ENCODE assay signal across 9 mouse cellular contexts in genomic region chr4:100407261-100407874, GRCm38 (mm10).
DNase-seq lines count a peak whose midpoint lies in the region; ATAC-seq and TF ChIP-seq lines count a peak whose summit lies in the region.
"Had no signal": no experiment of that assay in that cellular context is flagged by ENCODE, and none has a peak within 500 bp of the region (broad histone marks: within the 10 kb centered on the region; RNA-seq: fewer than 3 reads in every experiment).

No protein-coding gene starts in this region.

- no peak for TF ChIP-seq POLR2A in CH12.LX (IDR thresholded peaks at IDR 0.05; ENCODE audit: low read depth, low read length)

- no peaks in the 10 kb centered on the region for H3K36me3 ChIP-seq in CH12.LX (replicated peaks in 1 of 2; ENCODE audit: control insufficient read depth in 1 of 2, insufficient read depth in 1 of 2, low read length in 1 of 2)
- H3K36me3 ChIP-seq in kidney, postnatal 0 days (ENCODE audit: insufficient read depth, low read length): no peaks in the 10 kb centered on the region
- no peaks in the 10 kb centered on the region for H3K36me3 ChIP-seq in liver, embryonic 13.5 days

- no peak overlapping the region for H3K4me3 ChIP-seq in CH12.LX (replicated peaks in 1 of 3; ENCODE audit: low read depth in 2 of 3, low read length in 2 of 3, poor library complexity in 1 of 3)
- no peak overlapping the region for H3K4me3 ChIP-seq in kidney, postnatal 0 days (replicated peaks; ENCODE audit: low read depth, low read length)
- no peak overlapping the region for H3K4me3 ChIP-seq in liver, embryonic 13.5 days (replicated peaks)
- H3K4me3 ChIP-seq: limb, embryonic 12.5 days had no signal

- ATAC-seq in granulocyte monocyte progenitor cell, adult 5-6 weeks (replicated peaks; ENCODE audit: poor library complexity, severe bottlenecking): peak; percentile 79
- no peak for ATAC-seq in kidney, postnatal 0 days (replicated peaks; ENCODE audit: low FRiP score, low read depth)
- no peak for ATAC-seq in liver, embryonic 13.5 days (ENCODE audit: low read depth)

- dilution Hi-C loops in CH12.LX (cut with MboI; ENCODE audit: extremely low pct_ligation_motif_present, extremely low pct_unique_long_range_greater_than_20kb, low sequenced_read_pairs): no loop called here

- TF ChIP-seq EP300 in CH12.LX (IDR thresholded peaks at IDR 0.05; ENCODE audit: low read length): no peak

- no peak overlapping the region for H3K27ac ChIP-seq in CH12.LX (ENCODE audit: insufficient read depth, low read depth)
- H3K27ac ChIP-seq in kidney, postnatal 0 days: no peak overlapping the region
- no peak overlapping the region for H3K27ac ChIP-seq in liver, embryonic 13.5 days
- H3K27ac ChIP-seq: limb, embryonic 12.5 days had no signal

- TF ChIP-seq CTCF in CH12.LX (conservative IDR thresholded peaks at IDR 0.05 in 1 of 2, IDR thresholded peaks at IDR 0.05 in 1 of 2; ENCODE audit: low read depth in 2 of 2, low read length in 2 of 2): peak; percentile 22 to 46; a peak in 3 of 4 replicates
- TF ChIP-seq CTCF in kidney, postnatal 0 days (IDR thresholded peaks at IDR 0.05; ENCODE audit: low read depth): peak; percentile 94

- H3K4me1 ChIP-seq in CH12.LX (ENCODE audit: control insufficient read depth in 1 of 2, insufficient read depth in 2 of 2): no peaks in the 10 kb centered on the region
- no peaks in the 10 kb centered on the region for H3K4me1 ChIP-seq in kidney, postnatal 0 days (replicated peaks; ENCODE audit: insufficient read depth, low read length)
- no peaks in the 10 kb centered on the region for H3K4me1 ChIP-seq in liver, embryonic 13.5 days (replicated peaks)

- H3K9me3 ChIP-seq in CH12.LX (replicated peaks; ENCODE audit: low read length): peaks cover 54% of the 10 kb centered on the region
- H3K9me3 ChIP-seq in kidney, postnatal 0 days (replicated peaks; ENCODE audit: low read length): no peaks in the 10 kb centered on the region
- no peaks in the 10 kb centered on the region for H3K9me3 ChIP-seq in liver, embryonic 13.5 days (replicated peaks)
- H3K9me3 ChIP-seq: limb, embryonic 12.5 days had no signal

- WGBS in kidney, postnatal 0 days: 26% methylated on average over 9 of the region's 9 CpGs
- 29% methylated on average over 9 of the region's 9 CpGs for WGBS in liver, embryonic 13.5 days (ENCODE audit: insufficient replicate concordance)

- no peak overlapping the region for H3K4me2 ChIP-seq in CH12.LX (ENCODE audit: insufficient read depth, low read depth, poor library complexity, severe bottlenecking)
- no peak overlapping the region for H3K4me2 ChIP-seq in kidney, postnatal 0 days (ENCODE audit: low read length)
- H3K4me2 ChIP-seq in liver, embryonic 13.5 days: no peak overlapping the region
- H3K4me2 ChIP-seq: limb, embryonic 12.5 days had no signal

- in situ Hi-C loops in CH12.LX (cut with MboI; ENCODE audit: low pct_ligation_motif_present, low pct_unique_long_range_greater_than_20kb, low sequenced_read_pairs): loop anchor here (25.0 kb wide), 1 partner anchor 370 kb away; no protein-coding TSS in a partner anchor

- no peaks in the 10 kb centered on the region for H3K27me3 ChIP-seq in CH12.LX (replicated peaks)
- no peaks in the 10 kb centered on the region for H3K27me3 ChIP-seq in kidney, postnatal 0 days (ENCODE audit: insufficient read depth, low read length)
- H3K27me3 ChIP-seq in liver, embryonic 13.5 days: no peaks in the 10 kb centered on the region

- H3K9ac ChIP-seq in CH12.LX (ENCODE audit: insufficient read depth, low read depth): no peak overlapping the region
- H3K9ac ChIP-seq in kidney, postnatal 0 days (ENCODE audit: low read depth, low read length): no peak overlapping the region
- H3K9ac ChIP-seq in liver, embryonic 13.5 days: no peak overlapping the region
- H3K9ac ChIP-seq: limb, embryonic 12.5 days had no signal

- no peaks in the 10 kb centered on the region for H3K79me2 ChIP-seq in CH12.LX (replicated peaks; ENCODE audit: control insufficient read depth, extremely low read depth, insufficient read depth, poor library complexity, severe bottlenecking)

- DNase-seq in CH12.LX (ENCODE audit: extremely low read depth): peak; percentile 12
- peak; percentile 67 to 72 for DNase-seq in adrenal gland, adult 18-20 months (ENCODE audit: low spot score in 2 of 2)
- peak; percentile 82 for DNase-seq in embryo, embryonic 10 days (ENCODE audit: low spot score)
- peak; percentile 82 for DNase-seq in kidney, postnatal 0 days (ENCODE audit: low spot score)
- DNase-seq in liver, embryonic 13.5 days: peak; percentile 2
- peak; percentile 62 for DNase-seq in right cerebral cortex, adult 18-20 months
- DNase-seq in yolk sac, embryonic 10.5 days (ENCODE audit: low spot score): peak; percentile 31

- TF ChIP-seq RAD21 in CH12.LX (IDR thresholded peaks at IDR 0.05; ENCODE audit: low read depth, low read length): peak; percentile 37

TF ChIP-seq in CH12.LX, 34 proteins besides CTCF, POLR2A, EP300 and RAD21:
- peak; percentile 79 for TF ChIP-seq ZNF384 (IDR thresholded peaks at IDR 0.05; ENCODE audit: low read depth, low read length)
- TF ChIP-seq ZMIZ1 (IDR thresholded peaks at IDR 0.05; ENCODE audit: low read depth, low read length): no peak
- TF ChIP-seq ETS1 (conservative IDR thresholded peaks at IDR 0.05; ENCODE audit: low read depth, low read length): no peak

Comparison
In these comparisons a context has a peak if more than half of its experiments do, and no peak if none do; other contexts are left out.
1. DNase-seq: peak in every context shown above with its lines; median percentile 82 in embryo, embryonic 10 days; 82 in kidney, postnatal 0 days; 70 in adrenal gland, adult 18-20 months; 62 in right cerebral cortex, adult 18-20 months; 31 in yolk sac, embryonic 10.5 days; 12 in CH12.LX; 2 in liver, embryonic 13.5 days.